Mouse (Mus musculus) lung, postnatal 36 days (tissue): Measurements from ENCODE around the gene Copz2.
A peak's percentile ranks its signal among the peaks of the same experiment; 100 is the strongest.
"Not testable (repeated sequence)": the region's sequence is repeated elsewhere in the genome, so short reads cannot be mapped to it uniquely, and the experiment has no call there.

Source experiments
- DNase-seq: peaks from one replicate; pipeline ENCODE4 v3.0.0; 2022; ENCODE audit warnings: mixed read lengths

Gene Copz2

DNA sequence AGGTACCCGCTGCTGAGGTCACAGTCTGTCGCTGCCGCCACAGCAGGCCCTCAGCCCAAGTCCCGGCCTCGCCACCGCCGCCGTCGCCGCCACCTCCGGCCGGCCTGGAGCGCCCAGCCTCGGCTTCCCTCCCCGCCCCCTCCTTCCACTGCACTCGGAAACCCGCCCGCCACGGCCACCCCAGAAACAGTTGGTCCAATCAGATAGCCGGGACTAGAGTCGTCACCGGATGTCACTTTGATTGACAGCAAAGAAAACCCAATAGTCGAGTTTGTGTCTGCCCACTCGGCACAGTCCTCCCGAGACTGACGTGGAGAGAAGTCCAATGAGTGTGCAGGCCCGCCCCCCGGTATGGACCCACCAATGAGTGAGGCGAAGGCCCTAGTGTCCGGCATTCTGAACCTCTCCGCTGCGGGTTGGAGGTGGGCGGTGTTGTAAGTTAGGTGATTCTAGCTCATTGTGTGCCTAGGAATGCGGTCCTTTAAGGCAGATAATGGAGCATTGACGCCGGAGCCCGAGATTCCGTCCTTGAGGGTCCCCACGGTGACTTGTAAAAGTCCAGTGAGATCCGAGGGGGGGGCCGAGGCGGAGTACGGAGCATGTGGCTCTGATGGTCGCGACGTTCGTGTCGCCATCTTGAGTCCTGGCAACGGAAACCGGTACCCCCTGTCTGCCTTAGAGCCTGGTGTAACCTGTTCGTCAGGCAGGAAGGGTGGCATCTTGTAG lies 19.7 kb upstream of the Copz2 start, which contains the start of gene Nfe2l1:
Gene Nfe2l1 (minus strand): TSS at position 156 of the 726 bp plus-strand sequence.
- peak; percentile 100 for DNase-seq

DNA sequence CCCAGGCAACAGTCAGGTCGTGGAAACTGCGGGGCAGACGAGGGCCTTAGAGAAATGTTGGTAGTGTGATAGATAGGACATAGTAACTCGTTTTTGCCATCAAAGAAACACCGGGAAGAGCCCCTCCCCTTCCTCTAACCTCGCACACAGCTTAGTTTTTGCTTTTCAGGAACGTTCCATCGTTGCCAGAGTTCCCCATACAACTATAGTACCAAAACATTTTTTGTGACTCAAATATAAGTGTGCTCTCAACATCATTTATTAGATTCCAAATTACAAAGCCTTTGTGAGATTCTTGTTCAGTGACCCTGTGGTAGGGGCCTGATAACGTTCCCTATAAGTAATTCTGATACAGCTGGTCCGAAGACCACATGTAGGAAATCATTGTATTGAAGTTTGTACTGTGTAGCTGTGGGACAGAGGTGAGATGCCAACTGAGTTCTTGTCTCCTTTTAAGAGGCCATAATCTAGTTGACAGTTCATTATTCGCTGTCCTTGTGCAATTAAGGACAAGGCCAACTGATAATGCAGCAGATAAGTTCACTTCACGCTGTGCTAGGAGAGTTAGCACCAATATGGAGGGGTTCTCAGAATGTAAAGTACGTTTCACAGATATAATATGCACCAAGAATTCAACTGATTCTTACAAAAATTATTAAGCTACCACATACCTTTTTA lies 19.0 kb upstream of the Copz2 start:
- no peak for DNase-seq

DNA sequence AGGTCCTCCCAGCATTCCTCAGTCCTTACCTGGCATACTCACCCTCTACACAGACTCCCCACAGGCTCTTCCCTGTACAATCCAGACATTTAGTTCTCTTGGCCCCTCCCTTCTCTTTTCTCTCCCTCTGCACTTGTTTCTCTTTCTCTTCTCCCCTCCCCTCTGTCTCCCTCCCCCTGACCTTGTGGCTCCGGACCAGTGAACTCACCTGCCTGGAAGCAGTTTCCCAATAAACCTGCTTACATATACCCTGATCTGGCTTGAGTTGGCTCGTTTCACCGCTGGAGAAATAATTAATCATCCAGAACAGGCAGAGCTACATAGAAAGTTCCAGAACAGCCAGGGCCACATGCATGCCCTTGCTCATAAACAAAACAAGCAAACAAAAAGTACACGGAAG lies 18.2 kb upstream of the Copz2 start:
- no peak for DNase-seq

DNA sequence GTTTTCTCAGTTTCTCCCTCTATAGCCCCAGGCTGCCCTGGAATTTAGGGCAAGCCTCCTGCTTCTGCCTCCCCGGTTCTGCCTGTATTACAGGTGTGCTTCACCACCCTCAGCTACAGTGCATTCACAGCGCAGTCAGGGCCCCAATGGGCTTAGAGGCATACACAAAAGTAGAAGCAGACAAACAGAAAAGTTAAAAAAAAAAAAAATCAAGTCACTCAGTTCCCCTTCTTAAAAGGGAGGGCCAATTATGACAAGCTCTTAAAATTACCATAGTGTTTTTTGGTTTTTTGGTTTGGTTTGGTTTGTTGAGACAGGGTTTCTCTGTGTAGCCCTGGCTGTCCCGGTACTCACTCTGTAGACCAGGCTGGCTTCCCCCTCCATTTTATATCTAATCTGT lies 17.1 kb upstream of the Copz2 start:
- no peak for DNase-seq

DNA sequence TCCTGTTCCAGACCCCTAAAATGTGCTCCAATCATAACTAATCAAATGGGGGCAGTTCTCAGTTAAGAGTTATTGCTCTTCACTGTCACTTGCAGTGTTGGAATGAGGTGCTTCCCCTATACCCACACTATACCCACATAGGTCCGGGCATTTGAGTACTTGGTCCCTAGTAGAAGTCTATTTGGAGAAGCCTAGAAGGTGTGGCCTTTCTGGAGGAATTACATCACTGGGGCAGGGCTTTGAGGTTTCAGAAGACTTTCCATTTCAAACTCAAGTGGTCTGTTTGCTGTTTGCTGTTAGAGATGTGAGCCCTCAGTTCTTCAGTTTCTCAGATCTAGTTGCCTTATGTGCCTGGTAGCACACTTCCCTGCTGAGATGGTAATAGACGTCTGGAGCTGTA lies 16.7 kb upstream of the Copz2 start:
- peak; percentile 42 for DNase-seq

DNA sequence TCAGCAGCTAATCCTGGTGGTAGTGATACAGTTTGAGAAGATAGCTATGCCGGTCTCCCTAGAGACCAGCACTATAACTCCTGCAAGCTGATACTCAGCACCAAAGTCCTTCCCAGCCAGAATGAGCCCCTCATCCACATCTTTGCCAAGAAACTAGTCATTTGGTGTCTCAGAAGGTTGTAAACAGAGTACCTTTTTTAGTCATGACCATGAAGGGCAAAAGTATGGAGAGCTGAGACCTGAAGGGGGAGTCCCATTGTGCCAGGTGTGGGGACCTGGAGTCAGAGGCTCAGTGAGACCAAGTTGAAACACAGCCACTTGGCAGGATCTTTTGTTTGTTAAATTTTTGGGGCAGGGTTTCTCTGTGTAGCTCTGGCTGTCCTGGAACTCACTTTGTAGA lies 15.5 kb upstream of the Copz2 start:
- no peak for DNase-seq

DNA sequence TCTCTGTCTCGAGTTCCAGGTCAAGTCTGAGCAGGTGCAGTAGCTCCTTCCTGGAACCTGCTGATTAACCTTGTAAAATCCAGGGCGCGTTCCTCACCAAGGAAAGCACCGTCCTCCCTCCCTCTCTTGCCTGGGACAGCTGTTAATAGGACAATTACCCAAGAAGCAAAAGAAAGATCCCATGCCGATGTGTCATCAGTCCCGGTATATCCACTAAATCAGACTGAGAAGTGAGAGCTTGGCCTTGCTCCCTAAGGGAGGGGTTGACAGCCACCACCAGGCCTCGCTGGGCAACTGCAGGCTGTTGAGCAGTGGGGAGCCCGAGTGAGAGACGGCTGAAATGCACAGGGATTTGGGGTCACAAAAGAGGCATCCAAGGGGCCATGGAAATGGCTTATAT lies 12.4 kb upstream of the Copz2 start:
- no peak for DNase-seq

DNA sequence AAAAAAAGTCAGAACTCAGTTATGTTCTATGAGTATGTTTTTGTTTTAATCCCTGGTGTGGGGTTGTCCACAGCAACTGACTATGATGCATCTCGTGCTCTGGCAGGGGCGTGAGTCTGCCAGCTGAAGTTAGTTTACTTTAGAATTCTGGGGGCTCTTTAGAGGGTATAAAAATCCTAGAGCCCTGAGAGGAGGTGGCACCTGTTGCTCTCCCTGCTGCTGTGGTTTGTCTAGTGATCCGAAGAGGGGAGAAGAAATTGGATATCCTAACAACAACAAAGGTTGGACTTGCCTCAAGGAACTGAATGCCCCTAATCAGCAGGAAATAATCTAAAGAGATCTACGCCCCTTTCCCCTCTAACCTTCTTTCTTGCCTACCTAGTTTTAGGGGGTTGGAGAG lies 11.3 kb upstream of the Copz2 start:
- DNase-seq, result no peak

DNA sequence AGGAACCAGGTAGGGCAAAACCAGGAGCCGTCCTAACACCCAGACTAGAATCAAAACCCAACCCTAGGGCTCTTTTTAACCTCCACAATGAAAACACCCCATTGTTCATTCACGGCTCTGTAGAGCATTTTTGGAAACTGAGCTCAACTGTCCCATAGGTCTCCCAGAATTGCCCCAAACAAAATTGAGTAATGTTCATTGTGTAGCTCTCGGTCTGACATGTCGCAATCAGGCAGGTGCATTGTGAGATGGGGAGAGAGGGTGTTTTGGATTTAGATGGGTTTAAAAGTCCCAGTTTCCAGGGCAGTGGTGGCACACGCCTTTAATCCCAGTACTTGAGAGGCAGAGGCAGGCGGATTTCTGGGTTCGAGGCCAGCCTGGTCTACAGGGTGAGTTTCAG lies 10.2 kb upstream of the Copz2 start:
- DNase-seq, result no peak

DNA sequence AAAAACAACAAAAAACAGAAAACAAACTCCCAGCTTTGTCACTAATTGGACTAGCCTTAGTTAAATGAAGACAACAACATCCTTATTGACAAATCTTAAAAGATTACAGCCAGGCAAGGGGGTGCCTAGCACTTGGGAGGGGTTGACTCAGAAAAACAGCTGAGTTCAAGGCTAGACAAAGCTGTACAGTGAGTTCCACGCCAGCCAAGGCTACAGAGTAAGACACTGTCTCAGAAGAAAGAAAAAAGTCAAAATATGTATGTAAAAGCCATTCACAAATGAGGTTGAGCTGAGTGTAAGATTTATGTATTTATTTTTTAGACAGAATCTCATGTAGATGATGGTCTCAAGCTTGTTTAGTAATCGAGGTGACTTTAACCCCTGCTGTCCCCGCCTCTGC lies 9.8 kb upstream of the Copz2 start:
- DNase-seq, result no peak

DNA sequence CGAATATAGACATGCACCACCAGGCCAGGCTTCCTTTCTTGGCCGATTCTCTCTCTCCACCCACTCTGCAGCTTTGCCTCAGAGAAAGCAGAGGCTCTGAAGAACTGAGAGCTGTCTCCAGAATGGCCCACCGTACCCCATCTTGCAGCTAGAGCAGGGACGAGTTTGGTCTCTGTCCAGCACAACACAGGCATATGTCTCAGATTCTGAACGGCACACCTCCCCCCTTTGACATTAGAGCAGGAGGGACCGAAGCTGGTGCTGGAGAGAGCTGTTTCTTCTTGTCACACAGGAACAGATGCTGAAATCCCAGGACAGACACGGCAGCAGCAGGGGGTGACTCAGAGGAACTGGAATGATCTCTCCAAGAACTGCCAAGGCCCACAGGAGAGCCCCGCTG lies 9.4 kb upstream of the Copz2 start:
- DNase-seq, result no peak

DNA sequence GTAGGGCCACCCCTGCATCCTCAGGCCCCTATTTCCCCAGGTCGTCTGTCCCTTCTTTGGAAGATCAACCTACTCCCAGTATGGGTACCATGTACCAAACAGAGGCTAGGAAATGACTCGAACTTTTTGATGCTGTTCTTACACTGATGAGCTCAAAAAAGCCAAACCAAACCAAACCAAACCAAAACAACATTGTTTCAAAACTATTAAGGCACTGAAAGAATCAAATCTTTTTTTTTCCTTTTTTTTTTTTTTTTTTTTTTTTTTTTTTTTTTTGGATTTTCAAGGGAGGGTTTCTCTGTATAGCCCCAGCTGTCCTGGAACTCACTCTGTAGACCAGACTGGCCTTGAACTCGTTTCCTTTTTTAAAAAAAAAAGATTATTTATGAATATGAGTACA lies 6.0 kb upstream of the Copz2 start:
- no peak for DNase-seq

DNA sequence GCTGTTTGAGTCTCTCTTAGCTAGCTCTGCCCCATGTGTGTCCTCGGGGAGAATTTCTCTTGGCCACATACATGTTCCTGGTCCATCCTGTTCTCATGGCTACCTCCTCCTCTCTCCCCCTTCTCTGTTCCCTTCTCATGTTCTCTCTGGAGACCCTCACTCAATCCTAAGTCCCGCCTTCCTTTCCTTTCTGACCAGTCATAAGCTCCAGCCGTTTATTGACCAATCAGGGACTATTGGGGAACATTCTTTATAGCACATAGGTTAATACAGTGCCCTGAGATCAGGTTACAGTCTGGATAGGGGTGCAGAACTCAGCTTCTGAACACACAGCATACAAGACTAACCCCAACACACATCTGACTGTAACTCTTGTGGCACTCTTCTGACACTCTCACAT lies 2.4 kb upstream of the Copz2 start:
- no peak for DNase-seq

DNA sequence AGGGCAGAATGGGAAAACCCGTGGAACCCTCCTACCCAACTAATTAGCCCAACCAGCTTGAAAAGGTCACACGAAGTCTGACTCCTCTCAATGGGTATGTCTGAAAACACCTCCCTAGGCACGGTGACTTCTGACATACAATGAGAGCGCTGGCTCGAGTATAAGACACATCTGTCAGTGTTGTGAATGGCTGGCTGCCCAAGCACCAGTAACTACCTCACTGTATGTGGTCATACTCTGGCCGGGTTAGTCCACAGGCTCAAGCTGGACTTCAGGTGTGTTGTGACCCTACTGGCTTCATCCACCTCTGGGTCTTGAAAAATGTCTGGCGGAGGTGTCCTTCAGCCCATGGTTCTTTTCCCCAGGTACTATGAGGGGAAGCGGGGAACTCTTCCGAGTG lies 976 bp upstream of the Copz2 start:
- DNase-seq, result no peak

DNA sequence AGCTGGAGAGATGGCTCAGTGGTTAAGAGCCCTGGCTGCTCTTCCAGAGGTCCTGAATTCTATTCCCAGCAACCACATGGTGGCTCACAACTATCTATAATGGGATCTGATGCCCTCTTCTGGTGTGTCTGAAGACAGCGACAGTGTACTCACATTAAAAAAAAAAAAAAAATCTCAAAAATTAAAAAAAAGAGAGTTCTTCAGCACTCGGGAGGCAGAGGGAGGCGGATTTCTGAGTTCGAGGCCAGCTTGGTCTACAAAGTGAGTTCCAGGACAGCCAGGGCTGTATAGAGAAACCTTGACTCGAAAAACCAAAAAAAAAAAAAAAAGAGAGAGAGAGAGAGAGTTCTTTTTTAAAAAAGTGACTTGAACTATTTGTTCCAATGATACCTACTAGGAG lies 525 bp upstream of the Copz2 start:
- not testable (repeated sequence) for DNase-seq

DNA sequence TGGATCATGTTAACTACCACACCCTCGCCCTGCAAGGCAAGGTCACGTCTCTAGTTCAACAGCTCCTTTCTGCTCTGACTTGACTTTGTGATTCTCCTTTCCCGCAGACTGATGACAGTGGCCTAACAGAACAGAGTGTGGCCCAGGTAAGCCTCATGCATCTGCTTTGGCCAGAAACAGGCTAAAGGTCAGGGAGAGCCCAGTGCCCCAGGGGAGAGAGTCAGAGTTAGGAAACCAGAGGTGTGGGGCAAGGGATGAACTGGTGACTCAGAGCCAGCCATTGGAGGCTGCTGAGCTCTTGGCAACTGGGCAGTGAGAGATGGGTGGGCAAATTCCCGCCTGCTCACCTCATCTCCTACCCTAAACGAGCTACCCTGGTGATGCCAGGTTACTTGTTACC lies 7.8 kb downstream of the Copz2 start:
- DNase-seq, result no peak

DNA sequence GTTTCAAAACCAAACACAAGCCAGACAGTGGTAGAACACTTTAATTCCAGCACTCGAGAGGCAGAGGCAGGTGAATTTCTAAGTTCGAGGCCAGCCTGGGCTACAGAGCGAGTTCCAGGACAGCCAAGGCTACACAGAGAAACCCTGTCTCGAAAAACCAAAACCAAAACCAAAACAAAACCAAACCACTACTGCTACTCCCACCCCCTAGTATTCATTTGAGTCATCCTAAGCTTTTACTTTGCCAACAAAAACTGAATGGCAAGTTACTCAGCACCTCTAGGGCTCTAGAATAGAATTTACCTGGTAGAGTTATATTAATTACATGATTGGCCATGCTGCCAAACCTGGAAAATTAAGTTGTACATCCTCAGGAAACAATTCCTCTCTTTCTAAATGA lies 10.0 kb downstream of the Copz2 start:
- DNase-seq, result no peak

DNA sequence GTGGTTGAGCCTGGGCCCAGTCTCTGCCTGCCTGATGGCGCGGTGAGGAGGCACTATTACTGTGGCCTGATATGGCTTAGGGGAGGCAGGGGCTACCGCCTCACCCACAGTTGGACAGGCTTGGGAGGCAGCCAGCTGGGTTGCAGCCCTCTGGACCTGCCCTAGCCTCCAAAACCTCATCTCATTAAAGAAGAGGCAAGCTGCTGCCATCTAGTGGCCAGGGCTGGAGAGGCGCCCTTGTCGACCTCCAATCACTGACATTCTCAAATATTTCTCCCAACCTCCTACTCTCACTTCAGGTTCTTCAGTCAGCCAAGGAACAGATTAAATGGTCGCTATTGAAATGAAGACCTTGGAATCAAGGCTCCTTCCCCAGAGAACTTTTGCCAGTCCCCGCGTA lies 10.9 kb downstream of the Copz2 start:
- peak; percentile 89 for DNase-seq

DNA sequence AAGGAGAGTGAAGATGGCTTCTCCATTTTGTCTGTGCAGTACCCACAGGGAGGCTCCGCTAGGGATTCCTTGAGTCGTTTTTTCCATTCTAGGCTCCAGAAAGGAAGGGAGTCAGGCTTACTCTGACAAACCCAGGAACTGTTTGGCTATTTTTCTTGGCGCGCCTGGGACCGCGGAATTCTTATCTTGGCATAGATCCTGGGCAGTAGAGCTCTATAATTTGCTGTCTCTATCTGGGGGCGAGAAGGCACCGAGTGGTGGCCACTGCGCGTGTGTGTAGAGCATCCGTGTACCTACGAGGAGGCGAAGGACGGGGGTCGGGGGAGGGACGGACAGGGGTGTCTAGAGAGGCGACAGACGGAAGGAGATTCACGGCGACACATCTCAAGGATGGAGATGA lies 11.8 kb downstream of the Copz2 start:
- DNase-seq, result peak; percentile 60

DNA sequence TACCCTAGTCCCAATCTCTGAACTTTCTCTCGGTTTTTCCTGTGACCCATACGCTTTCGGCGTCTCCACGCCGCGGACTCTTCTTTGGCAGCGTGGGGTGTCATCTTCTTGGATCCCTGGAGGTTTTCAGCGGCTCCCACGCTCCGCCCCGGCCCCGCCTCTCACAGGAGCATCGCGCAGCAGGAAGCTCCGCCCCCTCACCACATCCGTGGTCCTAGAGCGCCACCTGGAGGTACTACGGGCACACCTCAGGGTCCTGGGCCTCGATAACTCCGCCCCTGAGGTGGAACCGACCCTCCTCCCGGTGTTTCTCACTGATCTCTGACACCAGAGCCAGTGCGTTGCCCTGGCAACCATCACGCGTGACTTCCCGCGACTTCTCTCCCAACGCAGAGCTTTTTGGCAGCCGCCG lies 12.2 kb downstream of the Copz2 start:
- peak; percentile 96 for DNase-seq

DNA sequence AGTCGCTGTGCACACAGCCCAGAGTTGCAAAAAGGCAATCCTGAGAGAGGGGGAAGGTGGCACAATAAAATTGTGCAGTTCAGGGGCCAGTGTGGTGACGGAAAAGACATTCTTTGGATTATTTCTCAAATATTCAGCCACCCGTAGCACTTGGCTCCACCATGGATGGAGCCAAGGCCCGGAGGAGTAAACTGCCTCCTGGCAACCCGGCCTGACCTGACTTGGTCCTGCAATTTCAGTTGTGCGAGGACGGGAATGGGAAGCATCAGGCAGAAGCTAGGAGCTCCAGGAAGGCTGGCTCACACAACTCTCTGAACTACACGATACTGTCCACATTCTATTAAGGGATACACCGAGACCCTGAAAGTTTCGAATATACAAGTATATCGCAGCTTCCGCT lies 12.9 kb downstream of the Copz2 start:
- DNase-seq, result no peak

DNA sequence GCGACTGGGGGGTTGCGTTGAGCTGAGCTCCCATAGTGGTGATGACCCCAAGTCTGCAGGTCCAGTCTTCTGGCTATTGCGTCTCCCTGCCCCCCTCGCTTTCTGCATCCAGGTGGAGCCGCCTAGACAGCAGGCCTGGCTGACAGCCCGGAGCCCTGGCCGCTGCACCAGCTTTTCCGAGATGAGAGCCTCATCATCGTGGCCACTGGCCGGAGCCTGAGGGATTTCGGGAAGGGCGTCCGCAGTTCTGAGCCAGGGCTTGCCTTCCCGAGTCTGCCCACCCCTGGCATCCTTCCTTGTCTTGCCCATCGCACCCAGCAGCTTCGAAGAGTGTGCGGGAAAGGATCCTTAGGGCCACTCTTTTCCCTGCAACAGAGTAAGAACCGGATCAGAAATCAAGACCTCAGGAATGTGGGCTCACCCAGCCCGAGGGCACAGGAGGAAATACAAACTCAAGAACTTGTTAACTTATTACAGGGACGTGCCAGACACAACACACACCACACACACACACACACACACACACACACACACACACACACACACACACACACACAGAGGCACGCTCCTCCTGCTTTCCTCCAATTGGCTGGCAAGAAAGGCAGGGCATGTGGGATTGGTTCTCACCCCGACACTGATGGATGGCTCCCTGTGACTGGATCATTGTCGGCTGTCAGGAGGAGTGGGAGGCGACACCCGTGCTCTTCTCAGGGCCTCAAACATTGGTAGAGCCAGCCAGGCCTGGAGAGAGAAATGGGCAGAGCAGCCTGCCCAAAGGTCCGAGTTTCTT lies 13.7 kb downstream of the Copz2 start:
- peak; percentile 58 for DNase-seq

DNA sequence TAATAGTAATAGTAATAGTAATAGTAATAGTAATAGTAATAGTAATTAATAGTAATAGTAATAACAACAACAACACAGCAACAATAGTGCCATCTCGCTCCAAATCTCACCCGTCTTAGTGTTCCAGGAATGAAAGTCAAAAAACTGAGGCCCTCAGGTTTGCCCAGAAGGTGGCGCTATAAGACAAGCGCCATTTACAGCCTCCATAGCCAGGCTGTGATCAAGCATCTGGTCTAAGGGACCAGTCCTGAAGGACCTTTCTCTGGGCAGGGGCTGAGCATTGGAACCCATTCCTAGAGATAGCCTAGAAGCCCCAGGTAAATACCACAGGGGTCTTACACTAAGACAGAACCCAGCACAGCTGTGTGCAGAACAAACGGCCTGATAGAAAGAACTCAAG lies 17.5 kb downstream of the Copz2 start:
- peak; percentile 81 for DNase-seq
